Mouse (Mus musculus) C2C12 (cell line): ENCODE measurements at regions not wholly inside any gene's neighbourhood (a gene's known extent, or its start where the extent isn't known, plus 50 kb on each side); places are given as distances from the start of the nearest gene placed in this dataset.

Source experiments
- CEBPB ChIP-seq: IDR thresholded peaks from one replicate; pipeline ENCODE4 v1.6.1; 2011; ENCODE audit warnings: low read depth, mild to moderate bottlenecking, control low read depth, moderate library complexity
- CTCF ChIP-seq: IDR thresholded peaks from one replicate; pipeline ENCODE4 v1.5.1; 2011; ENCODE audit not compliant: control insufficient read depth, insufficient read depth, insufficient read length
- MAX ChIP-seq: IDR thresholded peaks from one replicate; pipeline ENCODE4 v1.6.1; 2011; ENCODE audit warnings: mild to moderate bottlenecking, control low read depth
- MYOG ChIP-seq: IDR thresholded peaks from one replicate; pipeline ENCODE4 v1.6.1; 2011; ENCODE audit not compliant: control insufficient read depth, insufficient read length; ENCODE audit errors: extremely low read depth
- USF1 ChIP-seq: IDR thresholded peaks from one replicate; pipeline ENCODE4 v1.6.1; 2011; ENCODE audit warnings: low read depth, mild to moderate bottlenecking, control low read depth, moderate library complexity

GRCm38 (mm10) chr3:149761245-149761644 lies 770.9 kb upstream of the Adgrl2 start:
- TF ChIP-seq CTCF: no peak
- no peak for TF ChIP-seq USF1
- no peak for TF ChIP-seq MAX
- TF ChIP-seq MYOG: no peak
- TF ChIP-seq CEBPB: no peak
